Mouse (Mus musculus) spleen, postnatal 14 days (tissue): ENCODE data around the gene Fer.
"Not testable (repeated sequence)": the region's sequence is repeated elsewhere in the genome, so short reads cannot be mapped to it uniquely, and the experiment has no call there.

Source experiments
- DNase-seq, 2 experiments: peaks; one replicate each; pipeline ENCODE4 v3.0.0; 2021 to 2022; ENCODE audit warnings: low spot score in 2 of 2

Gene Fer

DNA sequence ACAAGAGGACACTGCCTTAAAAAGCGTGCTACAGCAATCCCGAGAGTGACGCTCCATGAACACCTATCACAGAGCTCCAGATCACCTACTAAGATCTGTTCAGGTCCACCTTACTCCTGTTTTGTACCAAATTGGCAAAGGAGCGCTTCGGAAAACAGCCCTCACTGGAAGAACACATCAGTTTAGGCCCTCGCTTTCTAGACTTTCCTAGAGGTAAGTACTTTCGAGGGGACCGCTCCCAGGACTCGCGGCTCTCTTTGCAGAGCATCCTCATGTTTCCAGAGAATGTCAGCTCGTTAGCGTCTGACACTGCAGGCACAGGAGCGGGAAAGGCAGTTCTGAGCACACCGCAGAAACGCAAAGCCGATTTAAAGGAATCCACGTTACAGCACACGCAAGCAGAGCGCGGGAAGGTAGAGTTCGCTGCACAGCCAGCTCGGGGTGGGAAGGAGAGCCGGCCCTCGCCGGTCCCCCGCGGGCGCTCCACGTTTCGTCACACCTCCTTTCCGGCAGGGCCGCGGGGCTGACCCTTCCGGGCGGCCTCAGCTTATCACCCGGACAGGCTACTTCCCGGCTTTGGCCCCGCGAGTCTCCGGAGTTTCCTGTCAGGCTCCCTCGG, at the start of gene Fer:
Gene Fer (plus strand): TSS at position 51 of the 619 bp plus-strand sequence.
- DNase-seq = peak in 1 of 2 experiments; percentile 8

DNA sequence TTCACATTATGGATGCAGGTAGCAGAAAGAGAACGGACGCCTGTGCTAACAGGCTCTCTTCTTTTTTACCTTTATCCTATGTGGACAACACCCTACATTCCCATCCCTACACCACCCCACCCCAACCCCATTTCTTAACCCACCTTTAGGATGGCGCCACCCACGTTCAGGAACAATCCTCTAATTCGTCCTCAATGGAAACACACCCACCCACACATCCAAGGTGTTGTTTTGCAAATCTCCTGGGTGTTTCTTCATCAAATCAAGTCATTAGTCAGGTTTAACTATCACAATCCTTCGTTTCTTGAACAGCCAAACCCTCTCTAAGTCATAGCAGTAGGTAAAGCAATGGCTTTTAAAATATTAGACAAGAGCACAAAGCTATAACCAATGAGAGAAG, 49.3 kb upstream of the Fer start:
- no peak for DNase-seq

DNA sequence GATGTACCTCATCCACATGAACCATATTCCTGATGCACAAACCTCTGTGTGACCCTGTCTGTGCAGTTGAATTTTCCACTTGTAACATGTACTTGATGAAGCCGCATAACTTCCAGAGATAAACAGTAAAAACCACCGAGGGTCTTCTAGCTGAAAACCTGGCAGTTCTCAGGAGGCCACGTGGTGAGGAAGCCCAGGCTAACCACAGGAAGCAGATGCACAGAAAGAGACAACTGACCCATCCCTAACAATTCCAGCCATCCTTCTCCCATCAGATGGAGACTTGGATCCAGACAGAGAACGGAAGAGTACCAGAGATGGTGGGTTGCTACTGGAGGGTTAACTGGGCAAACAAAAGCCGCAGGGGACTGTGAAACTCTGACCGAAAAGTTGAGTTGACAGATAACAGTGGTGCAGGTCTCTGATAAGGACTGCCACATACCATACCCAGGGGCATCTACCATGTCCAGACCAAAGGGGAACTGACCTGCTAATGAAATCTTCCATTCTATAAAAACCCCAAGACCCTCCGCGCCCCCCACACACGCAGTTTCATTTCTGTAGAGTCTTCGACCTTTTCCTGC, 44.3 kb upstream of the Fer start:
- DNase-seq = no peak

DNA sequence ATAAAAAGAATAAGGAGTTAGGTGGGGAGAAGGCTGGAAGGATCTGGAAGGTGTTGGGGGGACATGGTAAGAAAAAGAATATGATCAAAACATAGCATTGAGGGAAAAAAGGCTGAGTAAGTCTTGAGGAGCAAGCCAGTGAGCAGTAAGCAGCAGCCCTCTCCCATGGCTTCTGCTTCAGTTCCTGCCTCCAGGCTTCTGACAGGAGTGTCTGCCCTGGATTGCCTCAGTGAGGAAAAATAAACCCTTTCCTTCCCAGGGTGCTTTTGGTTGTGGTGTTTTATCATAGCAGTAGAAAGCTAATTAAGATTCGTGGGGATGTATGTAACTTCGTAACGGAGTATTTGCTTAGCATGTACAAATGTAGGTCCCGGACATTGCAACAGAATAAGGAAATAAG, 38.7 kb upstream of the Fer start:
- DNase-seq = no peak

GRCm38 (mm10) chr17:63826196-63826595, 36.7 kb upstream of the Fer start:
- DNase-seq = no peak

DNA sequence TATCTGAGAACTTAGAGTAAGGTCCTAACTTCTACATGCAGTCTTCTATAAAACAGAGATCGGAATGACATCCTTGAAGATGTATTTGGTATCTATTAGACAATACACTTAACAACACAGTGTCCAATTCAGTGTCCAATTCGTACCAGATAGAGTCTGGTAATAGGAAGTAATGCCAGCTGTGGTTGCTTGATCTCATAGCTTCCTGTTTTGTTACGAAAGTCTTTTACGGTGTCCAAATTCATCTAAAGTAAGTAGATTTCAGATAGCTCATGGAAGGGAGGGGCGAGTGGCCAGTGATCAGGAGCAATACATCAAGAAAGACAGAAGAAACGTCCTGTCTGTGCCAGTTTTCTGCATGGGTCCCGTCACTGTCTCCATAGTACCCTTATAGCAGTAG, 36.1 kb upstream of the Fer start:
- no peak for DNase-seq

- DNase-seq = no peak
Measured at GRCm38 (mm10) chr17:63828561-63829332, 34.1 kb upstream of the Fer start.

DNA sequence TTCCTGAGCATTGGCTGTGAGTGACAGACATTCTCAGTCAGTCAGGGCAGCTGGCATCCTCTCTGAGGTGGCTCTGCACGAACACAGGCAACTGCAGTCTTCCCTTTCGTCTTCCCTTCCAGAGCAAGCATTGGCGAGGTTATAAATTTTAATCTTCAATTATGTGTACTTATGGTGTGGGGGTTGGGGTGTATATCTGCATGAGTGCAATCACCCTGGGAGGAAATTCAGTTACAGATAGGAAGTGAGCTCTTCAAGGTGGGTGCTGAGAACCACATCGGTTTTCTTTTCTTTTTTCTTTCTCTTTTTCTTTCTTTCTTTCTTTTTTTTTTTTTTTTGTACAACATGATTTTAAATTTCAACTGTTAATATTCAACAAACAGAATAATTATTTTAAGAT, 31.3 kb upstream of the Fer start:
- DNase-seq = no peak

DNA sequence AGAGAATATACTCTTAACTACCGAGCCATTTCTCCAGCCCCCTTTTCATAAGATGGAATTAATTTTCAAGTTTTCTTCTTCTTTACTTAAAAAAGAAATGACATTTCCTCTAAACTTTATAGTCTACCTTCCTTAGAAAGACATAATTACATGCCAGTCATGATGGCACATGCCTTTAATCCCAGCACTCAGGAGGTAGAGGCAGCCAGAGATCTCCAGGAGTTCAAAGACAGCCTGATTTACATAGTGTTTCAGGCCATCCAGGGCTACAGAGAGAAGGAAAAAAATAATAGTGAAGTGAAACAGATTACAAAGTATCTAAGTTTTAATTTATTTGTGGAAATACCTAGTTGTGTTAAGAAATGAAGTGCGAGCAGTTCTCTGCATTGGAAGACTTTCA, 26.6 kb upstream of the Fer start:
- DNase-seq = no peak

GRCm38 (mm10) chr17:63836641-63837040, 26.2 kb upstream of the Fer start:
- DNase-seq = no peak

- DNase-seq = no peak
Measured at GRCm38 (mm10) chr17:63838144-63838543, 24.7 kb upstream of the Fer start.

DNA sequence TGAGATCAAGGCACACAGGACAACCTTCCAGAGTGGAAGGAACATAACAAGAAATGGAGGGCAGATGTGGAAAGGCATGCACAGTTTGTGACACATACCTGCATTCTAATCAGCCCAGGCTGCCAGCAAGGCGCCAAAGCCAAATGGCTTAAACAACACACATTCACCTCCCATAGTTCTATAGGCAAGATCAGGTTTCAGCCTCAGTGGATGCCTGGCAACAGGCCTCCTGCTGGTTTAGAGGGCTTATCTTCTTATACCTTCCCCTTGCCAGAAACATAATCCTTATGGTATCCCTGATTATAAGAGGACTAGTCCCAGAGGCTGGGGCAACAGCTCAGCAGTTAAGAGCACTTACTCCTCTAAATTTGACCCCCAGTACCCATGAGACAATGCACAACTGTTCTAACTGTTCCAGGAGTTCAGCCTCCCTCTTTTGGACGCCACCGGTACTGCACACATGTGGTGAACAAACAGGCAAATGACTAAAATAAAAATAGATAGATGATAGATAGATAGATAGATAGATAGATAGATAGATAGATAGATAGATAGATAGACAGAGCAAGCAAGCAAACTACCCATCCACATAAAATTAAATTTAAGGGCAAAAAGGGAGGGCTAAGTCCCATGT, 23.1 kb upstream of the Fer start:
- DNase-seq = no peak

GRCm38 (mm10) chr17:63842226-63842625, 20.6 kb upstream of the Fer start:
- no peak for DNase-seq

GRCm38 (mm10) chr17:63844936-63845335, 17.9 kb upstream of the Fer start:
- DNase-seq = no peak

GRCm38 (mm10) chr17:63845766-63846165, 17.1 kb upstream of the Fer start:
- DNase-seq = not testable (repeated sequence)

DNA sequence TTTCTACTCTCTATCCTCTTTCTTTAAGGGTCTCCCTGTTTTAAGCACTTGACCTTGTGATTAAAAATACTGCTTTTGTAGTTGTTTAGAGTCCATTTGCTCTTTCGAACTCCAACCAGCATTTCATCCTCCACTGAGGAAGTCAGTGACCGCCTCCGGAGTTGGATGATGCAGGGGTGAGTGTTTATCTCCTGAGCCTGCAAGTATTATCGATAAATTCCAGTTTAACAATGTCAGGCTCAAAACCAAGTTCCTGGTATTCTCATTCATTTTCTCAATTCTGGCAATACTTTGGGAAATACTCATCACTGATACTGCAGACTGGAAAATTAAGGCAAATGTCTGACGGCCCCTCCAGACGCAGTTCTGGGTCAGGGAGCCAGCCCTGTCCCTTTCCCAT, 13.7 kb upstream of the Fer start:
- no peak for DNase-seq

GRCm38 (mm10) chr17:63849566-63849965, 13.3 kb upstream of the Fer start:
- DNase-seq = peak; percentile 22 to 29

DNA sequence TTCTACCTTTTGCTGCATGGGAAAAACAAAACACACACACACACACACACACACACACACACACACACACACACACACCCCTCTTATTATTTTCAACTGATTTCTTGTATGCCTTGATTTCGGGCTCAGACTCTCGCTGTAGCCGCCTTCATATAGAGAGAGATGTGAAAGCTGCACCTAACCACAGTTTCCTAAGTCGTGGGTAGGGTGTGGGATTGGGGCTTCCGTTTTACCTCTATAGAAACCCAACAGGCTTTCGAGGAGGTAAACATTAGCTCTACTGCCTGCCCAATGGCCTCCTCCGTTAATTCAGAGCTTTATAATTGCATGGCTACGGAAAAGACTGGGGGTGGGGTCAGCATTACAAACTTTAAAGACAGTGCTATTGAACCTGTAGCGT, 12.8 kb upstream of the Fer start:
- DNase-seq = no peak

GRCm38 (mm10) chr17:63857023-63857544, 5.8 kb upstream of the Fer start:
- no peak for DNase-seq

GRCm38 (mm10) chr17:63860988-63861387, 1.9 kb upstream of the Fer start:
- DNase-seq = no peak

DNA sequence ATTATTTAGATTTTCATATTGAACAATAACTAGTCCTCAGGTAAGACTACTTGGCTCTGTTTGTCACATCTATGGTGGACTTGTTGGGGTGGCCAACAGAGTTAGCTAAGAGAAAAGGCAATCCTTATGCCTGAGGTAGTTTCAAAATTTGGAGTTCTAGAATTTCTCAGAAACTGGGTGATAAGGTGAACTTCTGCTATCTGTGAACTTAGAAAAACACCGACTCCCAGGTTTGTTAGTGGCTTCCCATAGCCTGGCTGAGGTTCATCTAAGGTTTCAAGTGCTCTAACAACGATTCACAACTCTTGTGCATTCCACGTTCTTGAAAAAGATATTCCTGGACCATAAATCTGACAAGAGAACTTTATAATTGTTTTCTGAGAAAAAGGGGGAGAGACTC, 463 bp upstream of the Fer start:
- DNase-seq = no peak

DNA sequence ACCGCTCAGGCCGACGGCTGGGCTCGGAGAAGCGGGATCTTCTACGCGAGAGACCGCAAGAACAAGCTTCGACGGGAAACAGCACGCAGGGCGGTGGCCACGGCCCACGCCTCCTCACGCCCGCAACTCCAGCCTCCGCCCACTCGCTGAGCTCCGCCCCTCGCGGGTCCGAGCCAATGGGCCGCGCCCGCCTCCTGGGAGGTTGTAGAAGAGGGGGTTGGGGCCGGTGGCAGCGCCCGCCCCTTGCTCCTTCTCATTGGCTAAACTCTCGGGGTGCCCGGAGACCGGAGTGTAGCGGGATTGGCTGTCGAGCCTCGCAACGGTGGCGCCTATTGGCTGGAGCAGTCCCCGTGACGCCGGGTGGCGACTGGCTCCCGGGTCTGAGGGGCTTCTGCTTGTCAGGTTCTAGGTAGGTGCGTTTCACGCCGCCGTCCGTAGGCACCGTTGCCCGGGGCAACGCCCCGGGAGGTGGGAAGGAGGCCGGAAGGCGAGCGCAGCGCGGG, 836 bp downstream of the Fer start, which contains the start of gene A930002H24Rik:
Gene A930002H24Rik (minus strand): TSS at position 145 of the 503 bp plus-strand sequence.
- peak; percentile 81 to 82 for DNase-seq
